Mouse (Mus musculus) erythroblast, embryonic 14.5 days (primary cell): ENCODE measurements at regions not wholly inside any gene's neighbourhood (a gene's known extent, or its start where the extent isn't known, plus 50 kb on each side); places are given as distances from the start of the nearest gene placed in this dataset.

ENCODE experiments used
- GATA1 ChIP-seq: IDR thresholded peaks from 2 replicates; pipeline ENCODE4 v1.6.1; 2012; ENCODE audit warnings: low read length, inconsistent platforms, mixed read lengths
- TAL1 ChIP-seq: IDR thresholded peaks from 3 replicates; pipeline ENCODE4 v1.6.1; 2012; ENCODE audit warnings: low read length, inconsistent platforms, mixed read lengths

- TF ChIP-seq TAL1: no peak
- no peak for TF ChIP-seq GATA1
Observed at GRCm38 (mm10) chr14:102896527-102896926, 85.9 kb downstream of the Kctd12 start.
